Mouse (Mus musculus) adipocyte (in vitro differentiated cells): ENCODE results near the gene Impdh2.

Source experiments
- DNase-seq: peaks from one replicate; pipeline ENCODE4 v3.0.0-alpha.2; 2016; ENCODE audit warnings: low spot score

Impdh2 gene

GRCm38 (mm10) chr9:108569381-108570206 lies 9.5 kb downstream of the Impdh2 start, which contains the start of gene Dalrd3:
Gene Dalrd3, plus strand, starts transcription at chr9:108569886.
- peak; percentile 93 for DNase-seq

GRCm38 (mm10) chr9:108570207-108570896 lies 10.3 kb downstream of the Impdh2 start:
- DNase-seq = peak; percentile 81

GRCm38 (mm10) chr9:108571401-108571973 lies 11.4 kb downstream of the Impdh2 start:
- DNase-seq = no peak

GRCm38 (mm10) chr9:108572321-108572720 lies 12.2 kb downstream of the Impdh2 start:
- no peak for DNase-seq

- DNase-seq = peak; percentile 42
These were observed 13.9 kb downstream of the Impdh2 start for GRCm38 (mm10) chr9:108573774-108574690.

GRCm38 (mm10) chr9:108574921-108575320 lies 14.8 kb downstream of the Impdh2 start:
- DNase-seq = no peak

- no peak for DNase-seq
These were observed 15.5 kb downstream of the Impdh2 start for GRCm38 (mm10) chr9:108575321-108576297.

- no peak for DNase-seq
These were observed 16.9 kb downstream of the Impdh2 start for GRCm38 (mm10) chr9:108577025-108577424.

GRCm38 (mm10) chr9:108577934-108578544 lies 18.0 kb downstream of the Impdh2 start:
- peak; percentile 61 for DNase-seq

GRCm38 (mm10) chr9:108578545-108579343 lies 18.7 kb downstream of the Impdh2 start, which contains the start of gene Wdr6:
Gene Wdr6, minus strand, starts transcription at chr9:108578739.
- DNase-seq = peak; percentile 85

- DNase-seq = peak; percentile 67
These were observed 19.2 kb downstream of the Impdh2 start for GRCm38 (mm10) chr9:108579344-108579690.

- peak; percentile 34 for DNase-seq
These were observed 27.6 kb downstream of the Impdh2 start for GRCm38 (mm10) chr9:108587571-108588180.

- DNase-seq = no peak
These were observed 29.1 kb downstream of the Impdh2 start for GRCm38 (mm10) chr9:108589229-108589628.

- DNase-seq = no peak
These were observed 31.4 kb downstream of the Impdh2 start for GRCm38 (mm10) chr9:108591462-108591861.

- DNase-seq = no peak
These were observed 34.3 kb downstream of the Impdh2 start for GRCm38 (mm10) chr9:108594354-108594753.

- DNase-seq = no peak
These were observed 37.1 kb downstream of the Impdh2 start, which contains the start of gene P4htm for GRCm38 (mm10) chr9:108596998-108597764. Gene P4htm, minus strand, starts transcription at chr9:108597667.

GRCm38 (mm10) chr9:108599021-108599566 lies 39.0 kb downstream of the Impdh2 start:
- no peak for DNase-seq

GRCm38 (mm10) chr9:108600011-108600410 lies 39.9 kb downstream of the Impdh2 start:
- DNase-seq = peak; percentile 53
